Mouse (Mus musculus): ENCODE data around the gene Cenpj.

The Cenpj gene

GRCm38 (mm10) chr14:56575416-56575815 lies at the start of gene Cenpj, which contains the start of gene Parp4:
Gene Cenpj (minus strand): TSS chr14:56575425.
Gene Parp4 (plus strand): TSS chr14:56575619.
- DNase-seq (ENCODE audit: low spot score in 2 of 2), result peak; percentile 81 to 92

- DNase-seq (ENCODE audit: low spot score in 2 of 2), result no peak
These were observed 45.2 kb upstream of the Cenpj start for GRCm38 (mm10) chr14:56620425-56620824.

DNA sequence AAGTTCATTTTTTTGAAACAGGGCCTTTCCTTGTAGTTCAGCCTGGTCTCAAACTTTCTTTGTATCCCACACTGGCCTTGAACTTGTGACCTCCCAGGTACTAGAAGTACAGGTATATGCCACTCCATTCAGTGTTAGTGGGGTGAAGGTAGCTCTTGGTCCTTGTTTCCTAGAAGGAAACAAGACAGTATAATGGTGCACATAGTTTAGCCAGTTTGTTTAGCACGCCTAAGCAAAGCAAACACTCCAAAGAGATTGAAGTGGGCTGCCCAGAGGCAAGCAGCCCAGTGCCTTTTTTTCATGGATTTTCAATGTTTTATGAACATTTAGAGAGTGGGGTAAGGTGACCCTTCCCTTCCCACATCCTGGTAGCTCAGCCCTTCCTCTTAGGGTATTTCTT lies 42.2 kb upstream of the Cenpj start:
- DNase-seq (ENCODE audit: low spot score in 2 of 2), result no peak

DNA sequence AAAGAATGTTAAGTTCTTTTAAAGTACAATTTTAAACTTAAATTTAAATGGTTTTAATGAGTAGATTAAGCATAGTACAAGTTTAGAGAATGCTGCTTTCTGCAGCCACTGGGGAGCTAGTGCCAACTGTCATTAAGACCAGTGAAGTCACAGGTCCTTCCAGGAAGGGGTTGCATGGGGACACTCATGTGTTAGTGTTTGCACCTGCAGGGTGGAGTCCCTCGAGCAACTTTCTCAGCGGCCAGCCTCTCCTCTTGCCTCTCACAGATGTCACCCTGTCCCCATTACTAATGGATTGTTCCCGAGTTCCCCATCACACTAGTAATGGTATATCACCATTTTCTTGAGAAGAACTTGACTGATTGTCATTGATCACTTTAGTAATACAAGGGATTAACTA lies 38.0 kb upstream of the Cenpj start:
- DNase-seq (ENCODE audit: low spot score in 2 of 2), result no peak

DNA sequence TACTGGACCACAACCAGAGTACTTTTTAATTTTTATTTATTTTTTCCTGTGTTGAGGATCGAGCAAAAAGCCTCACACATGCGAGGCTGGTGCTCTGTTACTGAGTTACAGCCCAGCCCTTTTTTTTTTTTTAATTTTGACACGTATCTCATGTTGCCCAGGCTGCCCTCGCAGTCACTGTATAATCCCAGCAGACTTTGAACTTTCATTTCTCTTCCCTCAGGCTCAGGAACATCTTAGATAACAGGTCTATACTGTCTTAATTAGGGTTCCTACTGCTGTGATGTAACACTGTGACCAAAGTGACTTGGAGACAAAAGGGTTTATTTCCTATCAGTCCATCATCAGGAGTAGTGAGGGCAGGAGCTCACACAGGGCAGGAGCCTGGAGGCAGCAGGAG lies 29.9 kb upstream of the Cenpj start:
- no peak for DNase-seq (ENCODE audit: low spot score in 2 of 2)

- DNase-seq (ENCODE audit: low spot score in 2 of 2), result no peak
These were observed 29.2 kb upstream of the Cenpj start for GRCm38 (mm10) chr14:56604438-56604837.

DNA sequence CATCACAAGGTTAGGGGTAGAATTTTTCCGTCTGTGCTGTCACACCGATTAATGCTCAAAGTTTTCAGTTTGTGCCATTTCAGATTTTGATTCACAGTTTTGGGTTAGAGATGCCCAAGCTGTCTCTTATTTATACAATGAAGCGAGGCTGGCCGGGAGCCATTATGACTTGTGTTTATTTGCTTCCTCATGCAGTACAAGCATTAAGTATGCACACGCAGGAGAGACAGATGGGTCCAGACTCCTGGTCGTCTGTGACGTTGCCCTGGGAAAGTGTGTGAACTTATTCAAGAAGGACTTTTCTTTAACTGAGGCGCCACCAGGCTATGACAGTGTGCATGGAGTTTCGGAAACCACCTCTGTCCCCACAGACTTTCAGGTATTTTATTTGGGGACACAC lies 26.8 kb upstream of the Cenpj start:
- no peak for DNase-seq (ENCODE audit: low spot score in 2 of 2)

- DNase-seq (ENCODE audit: low spot score in 2 of 2), result peak; percentile 57 to 84
These were observed 23.5 kb upstream of the Cenpj start for GRCm38 (mm10) chr14:56598759-56599158.

- DNase-seq (ENCODE audit: low spot score in 2 of 2), result no peak
These were observed 19.6 kb upstream of the Cenpj start for GRCm38 (mm10) chr14:56594811-56595210.

DNA sequence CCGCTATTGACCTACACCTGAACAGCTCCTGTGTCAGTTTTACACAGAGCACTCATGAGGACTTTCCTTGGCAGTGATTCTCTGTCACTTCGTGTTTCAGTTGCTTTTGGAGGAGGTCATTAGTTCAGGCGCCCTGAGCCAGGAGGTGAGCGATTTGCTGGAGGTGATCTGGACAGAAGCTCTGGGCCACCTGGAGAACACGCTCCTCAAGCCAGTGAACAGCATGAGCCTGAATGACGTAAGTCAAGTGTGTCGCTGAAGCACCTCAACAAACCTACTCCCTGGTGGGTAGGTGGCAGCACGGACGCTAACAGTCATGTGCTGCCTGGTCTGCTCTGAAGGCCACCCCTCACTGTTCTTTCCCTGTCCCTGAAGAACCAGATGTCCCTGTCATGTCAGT lies 17.0 kb upstream of the Cenpj start:
- no peak for DNase-seq (ENCODE audit: low spot score in 2 of 2)

DNA sequence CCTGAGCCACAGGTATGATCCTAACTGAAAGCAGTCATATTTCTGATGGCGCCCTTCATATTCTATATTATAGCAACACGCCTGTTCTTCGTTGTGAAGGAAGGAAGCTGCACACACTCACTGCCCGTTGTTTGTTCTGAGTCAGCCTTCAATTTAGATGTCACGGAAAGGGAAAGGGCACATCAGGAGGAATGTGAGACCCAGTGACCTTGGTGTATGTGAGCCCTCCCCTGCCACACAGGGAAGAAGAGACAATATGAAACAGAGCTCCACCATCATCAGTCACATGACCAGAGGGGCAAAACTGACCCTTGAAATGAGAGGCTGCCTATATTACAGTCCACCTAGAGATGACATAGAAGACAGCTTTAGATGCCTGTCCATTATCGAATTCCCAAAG lies 7.1 kb upstream of the Cenpj start:
- DNase-seq (ENCODE audit: low spot score in 2 of 2), result no peak

GRCm38 (mm10) chr14:56581117-56581516 lies 5.9 kb upstream of the Cenpj start:
- DNase-seq (ENCODE audit: low spot score in 2 of 2), result peak in 1 of 2 experiments; percentile 32

DNA sequence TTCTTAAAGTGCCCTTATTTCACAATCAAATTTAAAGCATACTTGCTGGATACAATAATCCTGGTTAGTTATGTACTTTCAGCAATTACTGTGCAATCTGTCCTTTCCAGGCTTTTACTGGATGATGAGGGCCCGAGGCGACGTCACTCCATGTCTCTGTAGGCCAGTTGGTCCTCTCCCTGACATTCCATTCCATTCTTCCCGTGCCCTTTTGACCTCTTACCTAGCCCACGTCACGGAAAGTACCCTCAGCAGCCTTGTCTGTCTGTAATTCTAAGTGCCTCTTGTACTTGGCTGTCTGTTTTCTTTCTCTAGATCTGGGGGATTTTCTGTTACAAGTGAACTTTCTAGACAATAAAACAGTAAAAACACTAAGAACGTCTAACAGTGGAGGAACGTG lies 3.8 kb upstream of the Cenpj start:
- DNase-seq (ENCODE audit: low spot score in 2 of 2), result no peak

GRCm38 (mm10) chr14:56575969-56576901 lies 1.0 kb upstream of the Cenpj start:
- no peak for DNase-seq (ENCODE audit: low spot score in 2 of 2)

DNA sequence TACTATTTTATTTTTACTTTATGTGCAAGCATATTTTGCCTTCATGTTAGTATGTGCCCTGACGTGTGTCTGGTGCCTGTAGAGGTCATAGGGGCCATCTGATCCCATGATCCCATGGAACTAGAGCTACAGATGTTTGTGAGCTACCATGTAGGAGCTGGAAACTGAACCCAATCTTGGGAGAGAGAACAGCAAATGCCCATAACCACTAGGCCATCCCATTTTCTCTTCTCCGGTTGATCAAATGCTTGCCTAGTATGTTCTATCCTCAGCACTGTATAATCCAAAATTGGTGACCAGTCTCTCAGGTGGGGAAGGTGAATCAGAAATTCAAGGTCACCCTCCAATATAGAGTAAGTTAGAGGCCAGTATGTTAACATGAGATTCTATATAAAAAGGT lies 2.7 kb downstream of the Cenpj start:
- no peak for DNase-seq (ENCODE audit: low spot score in 2 of 2)

- DNase-seq (ENCODE audit: low spot score in 2 of 2), result peak; percentile 88 to 96
These were observed 3.7 kb downstream of the Cenpj start for GRCm38 (mm10) chr14:56571310-56572093.

DNA sequence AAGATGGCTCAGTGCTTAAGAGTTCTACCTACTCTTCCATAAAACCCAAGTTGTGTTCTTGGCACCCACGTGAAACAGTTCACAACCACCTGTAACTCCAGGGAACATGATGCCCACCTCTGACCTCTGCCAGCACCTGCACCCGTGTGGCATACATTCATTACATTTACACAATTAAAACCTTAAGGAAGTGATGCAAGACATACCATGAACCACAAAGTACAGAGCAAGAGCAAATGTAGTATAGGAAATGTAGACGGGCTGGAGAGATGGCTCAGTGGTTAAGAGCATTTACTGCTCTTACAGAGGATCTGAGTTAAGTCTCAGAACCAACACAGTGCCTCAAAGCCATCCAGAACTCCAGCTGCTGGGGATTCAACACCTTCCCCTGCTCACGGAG lies 6.2 kb downstream of the Cenpj start:
- DNase-seq (ENCODE audit: low spot score in 2 of 2), result no peak

DNA sequence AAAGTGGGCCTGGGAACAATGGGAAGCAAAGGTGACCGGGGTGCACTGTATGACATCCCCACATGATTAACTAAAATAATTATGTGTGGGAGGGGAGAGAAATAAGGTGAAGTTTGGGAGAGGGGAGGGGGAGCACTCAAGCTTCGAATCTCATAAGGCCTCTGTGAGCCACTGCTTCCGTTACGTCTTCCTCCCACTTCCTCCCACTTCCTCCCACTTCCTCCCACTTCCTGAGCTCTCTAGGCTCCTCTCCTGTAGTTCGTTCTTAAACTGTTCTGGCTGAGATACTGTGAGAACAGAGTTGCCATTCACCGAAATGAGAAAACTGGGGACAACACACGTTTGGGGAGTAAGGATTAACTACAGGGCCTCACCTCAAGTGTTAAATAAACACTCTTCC lies 7.7 kb downstream of the Cenpj start:
- DNase-seq (ENCODE audit: low spot score in 2 of 2), result no peak

- DNase-seq (ENCODE audit: low spot score in 2 of 2), result peak in 1 of 2 experiments; percentile 5
These were observed 16.1 kb downstream of the Cenpj start for GRCm38 (mm10) chr14:56559134-56559533.

- no peak for DNase-seq (ENCODE audit: low spot score in 2 of 2)
These were observed 20.5 kb downstream of the Cenpj start for GRCm38 (mm10) chr14:56554716-56555115.

DNA sequence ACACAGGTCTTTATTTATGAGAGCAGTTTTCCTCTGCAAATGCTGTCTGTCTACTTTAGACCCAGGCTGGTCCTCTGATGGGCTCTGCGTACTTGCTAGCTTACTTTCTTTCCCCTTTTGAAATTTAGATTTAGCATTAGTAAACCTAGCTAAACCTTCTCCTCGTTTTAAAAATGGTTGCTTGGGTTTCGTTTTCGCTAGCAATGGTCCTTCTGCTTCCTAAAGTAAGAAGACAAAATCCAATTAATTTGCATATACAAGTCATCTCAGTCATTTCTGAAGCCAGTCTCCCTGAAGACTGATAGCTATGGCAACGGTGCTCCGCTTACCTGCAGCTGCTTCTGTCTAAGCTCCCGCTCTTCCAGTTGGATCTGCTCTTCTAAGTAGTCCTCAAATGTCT lies 21.9 kb downstream of the Cenpj start:
- DNase-seq (ENCODE audit: low spot score in 2 of 2), result no peak

GRCm38 (mm10) chr14:56552924-56553323 lies 22.3 kb downstream of the Cenpj start:
- no peak for DNase-seq (ENCODE audit: low spot score in 2 of 2)

DNA sequence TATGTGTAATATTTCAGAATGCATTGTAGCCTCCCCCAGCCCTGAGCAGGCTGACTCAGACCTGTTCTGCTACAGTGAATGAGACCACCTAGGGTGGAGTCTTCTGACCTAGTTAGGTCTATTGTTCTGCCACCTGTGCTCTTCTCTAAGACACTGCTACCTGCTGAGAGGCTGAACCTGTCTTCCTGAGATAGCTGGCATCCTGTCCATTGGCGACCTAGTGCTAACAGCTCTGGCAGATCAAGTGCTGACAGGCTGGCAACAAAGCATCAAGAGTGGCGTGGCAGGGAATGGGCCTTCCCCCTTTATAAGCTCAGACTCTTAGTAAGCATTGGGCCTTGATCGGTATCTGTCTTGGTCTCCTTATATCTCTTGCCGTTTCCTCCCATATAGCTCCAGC lies 24.3 kb downstream of the Cenpj start:
- DNase-seq (ENCODE audit: low spot score in 2 of 2), result no peak

All from spleen, postnatal 10 days (tissue).